Mouse (Mus musculus): Measurements from ENCODE around the gene Creb1.
"Not testable (repeated sequence)": the region's sequence is repeated elsewhere in the genome, so short reads cannot be mapped to it uniquely, and the experiment has no call there.

The Creb1 gene

DNA sequence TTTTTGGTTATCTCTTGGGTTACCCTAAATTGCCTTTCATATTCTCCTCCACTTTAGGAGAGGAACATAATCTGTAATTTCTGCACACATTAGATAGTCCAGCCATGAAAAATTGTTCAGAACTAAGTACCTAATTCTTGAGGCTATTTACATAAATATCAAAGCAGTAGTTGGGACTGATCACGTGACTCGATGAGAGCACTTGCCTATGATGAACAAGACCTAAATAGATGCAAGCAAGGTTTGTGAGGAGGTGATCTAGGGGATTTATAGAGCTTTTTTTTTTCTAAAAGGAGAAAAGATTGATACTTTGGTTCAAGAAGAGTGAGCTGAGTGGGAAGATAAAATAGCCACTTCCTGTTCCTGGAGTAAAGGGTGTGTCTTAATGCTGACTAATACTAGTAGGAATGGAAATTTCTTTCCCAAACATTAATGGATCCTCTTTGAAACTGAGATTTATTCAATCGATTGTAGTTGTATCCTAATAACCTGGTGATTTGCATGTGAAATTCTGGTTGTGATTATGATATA, 6.5 kb downstream of the Creb1 start:
- no peak for DNase-seq (ENCODE audit: low read depth, low spot score)

- DNase-seq (ENCODE audit: low read depth, low spot score) = no peak
Observed at GRCm38 (mm10) chr1:64543750-64544149, 11.3 kb downstream of the Creb1 start.

DNA sequence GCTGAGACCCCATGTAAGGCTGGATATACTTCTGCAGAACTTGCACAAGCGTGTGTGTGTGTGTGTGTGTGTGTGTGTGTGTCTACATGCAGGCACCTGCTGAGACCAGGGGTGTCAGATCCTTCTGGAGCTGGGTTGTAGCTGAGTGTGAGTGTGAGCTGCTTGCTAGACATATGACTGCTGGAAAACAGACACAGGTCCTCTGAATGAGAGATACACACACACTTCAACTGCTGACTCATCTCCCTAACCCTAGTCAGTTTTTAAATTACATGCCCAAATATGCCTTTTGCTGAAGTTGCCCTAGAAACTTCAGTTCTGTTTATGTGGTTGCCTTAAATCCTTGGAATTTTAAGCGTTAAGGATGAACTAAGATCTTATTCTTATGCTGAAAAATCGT, 13.6 kb downstream of the Creb1 start:
- DNase-seq (ENCODE audit: low read depth, low spot score) = no peak

DNA sequence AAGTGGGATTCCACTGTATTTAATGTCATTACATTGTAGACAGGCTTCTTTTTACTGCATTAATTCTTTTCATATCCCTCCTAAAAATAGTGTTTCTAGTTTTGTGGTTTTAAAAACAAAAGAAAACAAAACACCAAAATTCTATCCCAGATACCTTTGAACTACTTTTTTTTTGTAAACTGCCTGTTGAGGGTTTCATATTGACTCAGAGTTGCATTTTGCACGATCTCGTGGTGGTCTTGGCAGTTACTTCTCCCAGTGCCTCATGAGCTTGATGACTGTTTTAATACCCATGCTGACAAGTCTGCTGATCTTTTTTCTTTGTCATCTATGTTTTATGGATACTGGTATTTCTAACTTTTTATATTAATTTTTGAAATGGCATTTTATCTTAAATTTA, 16.9 kb downstream of the Creb1 start:
- DNase-seq (ENCODE audit: low read depth, low spot score) = no peak

DNA sequence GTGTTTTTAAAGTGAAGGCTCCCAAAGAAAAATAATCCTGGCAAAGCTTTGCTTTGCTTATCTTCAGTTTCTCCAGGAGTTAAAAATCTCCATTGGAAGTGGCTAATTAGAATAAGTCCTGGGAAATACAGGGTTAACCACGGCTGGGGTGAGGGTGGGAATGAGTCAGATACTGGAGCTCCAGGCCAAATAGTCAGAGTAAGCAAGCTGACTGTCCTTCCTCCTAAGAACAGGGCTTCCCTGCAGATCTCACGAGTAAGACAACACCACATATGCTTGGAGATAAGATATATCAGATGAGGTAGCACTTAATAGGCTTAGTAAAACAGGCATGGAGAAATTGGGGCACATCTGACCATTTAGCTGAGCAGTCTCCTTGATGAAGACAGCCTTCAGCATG, 19.5 kb downstream of the Creb1 start:
- DNase-seq (ENCODE audit: low read depth, low spot score) = no peak

- DNase-seq (ENCODE audit: low read depth, low spot score) = no peak
Observed at GRCm38 (mm10) chr1:64560105-64560504, 27.7 kb downstream of the Creb1 start.

DNA sequence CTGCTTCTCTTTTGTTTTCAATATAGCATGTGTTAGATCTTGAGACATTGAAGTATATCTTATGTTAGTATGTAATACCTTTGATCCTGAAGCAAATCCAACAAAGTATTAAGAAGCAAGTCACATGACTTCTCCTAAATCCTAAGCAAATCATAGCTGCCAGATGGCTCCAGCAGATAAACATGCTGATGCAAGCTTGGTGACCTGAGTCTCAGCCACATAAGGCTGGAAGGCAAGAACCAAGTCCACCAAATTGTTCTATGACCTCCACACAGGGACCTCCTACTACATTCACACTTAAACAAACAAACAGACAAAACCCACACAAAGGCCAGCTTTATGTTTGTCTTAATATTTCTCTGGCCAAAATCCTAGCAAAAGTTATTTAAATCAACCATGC, 35.8 kb downstream of the Creb1 start:
- DNase-seq (ENCODE audit: low read depth, low spot score) = no peak

DNA sequence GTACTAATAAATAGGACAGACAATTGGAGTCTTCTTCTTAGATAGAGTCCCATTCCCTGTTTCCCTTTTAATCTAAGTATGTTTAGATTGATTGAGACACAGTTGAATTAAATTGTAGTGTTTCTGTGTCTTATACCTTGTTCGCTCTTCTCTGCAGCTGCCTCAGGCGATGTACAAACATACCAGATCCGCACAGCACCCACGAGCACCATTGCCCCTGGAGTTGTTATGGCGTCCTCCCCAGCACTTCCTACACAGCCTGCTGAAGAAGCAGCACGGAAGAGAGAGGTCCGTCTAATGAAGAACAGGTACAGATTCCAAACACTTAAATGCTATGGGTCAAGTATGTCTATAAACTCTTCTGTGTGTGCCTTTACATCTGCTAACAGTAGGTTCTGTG, 43.6 kb downstream of the Creb1 start:
- DNase-seq (ENCODE audit: low read depth, low spot score) = no peak

GRCm38 (mm10) chr1:64576732-64577131, 44.3 kb downstream of the Creb1 start:
- no peak for DNase-seq (ENCODE audit: low read depth, low spot score)

DNA sequence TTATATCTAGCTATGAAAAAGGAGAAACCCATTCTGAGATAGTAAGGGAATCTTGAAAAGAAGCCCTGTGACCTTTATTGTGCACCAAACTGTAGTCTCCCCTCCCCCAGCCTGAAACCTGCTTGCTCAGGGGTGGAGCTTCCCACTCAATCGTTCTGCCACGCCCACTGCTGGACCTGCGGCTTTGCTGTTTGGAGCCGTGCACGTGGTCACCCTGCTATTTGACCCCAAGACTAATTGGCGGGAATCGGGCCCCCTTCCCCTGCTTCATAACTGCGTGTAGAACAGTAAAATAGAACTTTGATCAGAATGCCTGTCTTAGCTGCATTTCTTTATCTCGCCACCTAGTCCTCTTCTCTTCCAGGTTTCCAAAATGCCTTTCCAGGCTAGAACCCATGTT, 45.5 kb downstream of the Creb1 start:
- DNase-seq (ENCODE audit: low read depth, low spot score) = not testable (repeated sequence)

DNA sequence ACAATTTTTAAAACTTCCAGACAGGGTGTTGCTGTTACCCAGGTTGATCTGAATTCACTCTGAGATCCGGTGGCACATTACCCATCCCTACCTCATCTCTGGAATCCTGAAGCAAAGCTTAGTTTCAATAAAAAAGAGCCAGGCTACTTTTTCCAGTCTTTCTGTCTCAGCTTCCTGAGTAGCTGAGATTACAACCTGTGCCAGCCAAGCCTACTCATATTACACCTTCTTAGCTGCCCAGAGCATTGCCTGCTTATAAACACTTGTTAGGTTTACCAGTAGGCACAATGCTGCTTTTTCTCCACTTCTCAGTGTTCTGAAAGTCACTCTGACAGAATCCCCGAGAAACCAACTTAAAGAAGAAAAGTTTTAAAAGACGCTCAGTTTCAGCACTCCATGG, 46.4 kb downstream of the Creb1 start:
- DNase-seq (ENCODE audit: low read depth, low spot score) = no peak

DNA sequence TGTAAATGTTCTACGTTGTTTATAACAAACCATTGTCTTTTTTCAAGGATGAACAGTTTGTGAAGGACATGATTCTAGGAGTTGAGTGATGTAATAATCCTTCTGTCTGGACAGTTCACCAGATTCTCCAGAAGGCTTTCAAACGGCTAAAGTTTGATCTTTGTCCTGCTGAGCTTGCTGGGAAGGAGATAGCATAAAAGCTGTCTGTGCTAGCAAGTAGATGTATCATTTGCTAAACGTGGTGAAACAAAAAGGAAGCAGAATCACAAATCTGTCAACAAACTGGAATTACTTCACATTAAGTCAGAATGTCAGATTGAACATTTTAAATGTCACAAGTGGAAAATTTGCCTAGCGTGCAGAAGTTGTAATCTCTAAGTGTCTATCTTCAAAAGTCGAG, 66.5 kb downstream of the Creb1 start:
- DNase-seq (ENCODE audit: low read depth, low spot score) = no peak

- DNase-seq (ENCODE audit: low read depth, low spot score) = no peak
Observed at GRCm38 (mm10) chr1:64600413-64601077, 68.1 kb downstream of the Creb1 start.

DNA sequence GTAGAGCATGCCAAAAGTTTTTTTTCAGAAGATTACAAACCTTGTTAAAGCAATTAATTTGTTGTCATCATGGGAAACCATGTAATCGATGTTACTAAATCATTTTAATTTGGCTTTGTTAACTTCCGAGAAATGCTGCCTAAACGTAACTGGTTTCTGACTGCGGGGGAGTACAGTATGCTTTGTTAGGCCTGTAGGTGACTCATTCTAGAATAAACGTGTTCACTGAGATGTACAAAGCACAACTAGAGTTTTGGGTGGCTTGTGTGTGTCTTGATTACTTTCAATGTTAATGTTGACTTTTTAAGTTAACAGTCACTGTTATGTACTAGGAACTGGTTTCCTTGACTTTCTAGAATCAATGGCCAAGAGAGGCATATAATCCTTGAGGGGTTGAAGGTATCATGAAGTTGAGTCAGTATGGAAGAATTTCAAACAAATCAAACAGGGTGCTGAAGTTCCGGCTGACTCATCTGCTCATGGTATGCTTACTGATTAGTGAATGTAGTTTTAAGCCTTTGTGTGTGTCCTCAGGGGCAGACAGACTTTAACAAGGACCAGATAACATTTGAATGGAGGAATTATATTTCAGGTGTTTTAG, 68.9 kb downstream of the Creb1 start:
- DNase-seq (ENCODE audit: low read depth, low spot score) = no peak

DNA sequence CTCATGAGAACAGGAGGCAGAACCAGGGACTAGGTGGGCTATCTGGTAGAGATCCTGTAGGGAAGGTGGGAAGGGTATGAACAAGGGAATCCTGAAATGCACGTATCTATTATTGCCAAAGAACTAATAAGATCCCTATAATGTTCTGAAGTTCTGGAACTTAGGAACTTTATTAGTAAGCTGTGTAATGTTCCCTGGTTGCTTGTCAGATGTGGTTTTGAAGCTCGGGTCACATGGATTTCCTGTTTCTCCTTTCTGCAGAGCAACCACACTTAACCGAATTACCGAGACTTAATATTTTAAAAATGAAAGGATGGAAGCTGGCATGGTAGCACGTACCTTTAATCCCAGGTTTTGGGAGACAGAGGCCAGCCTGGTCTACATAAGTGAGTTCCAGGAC, 70.9 kb downstream of the Creb1 start:
- no peak for DNase-seq (ENCODE audit: low read depth, low spot score)

- no peak for DNase-seq (ENCODE audit: low read depth, low spot score)
Observed at GRCm38 (mm10) chr1:64609145-64609544, 76.7 kb downstream of the Creb1 start.

GRCm38 (mm10) chr1:64609976-64610375, 77.5 kb downstream of the Creb1 start:
- DNase-seq (ENCODE audit: low read depth, low spot score) = no peak

DNA sequence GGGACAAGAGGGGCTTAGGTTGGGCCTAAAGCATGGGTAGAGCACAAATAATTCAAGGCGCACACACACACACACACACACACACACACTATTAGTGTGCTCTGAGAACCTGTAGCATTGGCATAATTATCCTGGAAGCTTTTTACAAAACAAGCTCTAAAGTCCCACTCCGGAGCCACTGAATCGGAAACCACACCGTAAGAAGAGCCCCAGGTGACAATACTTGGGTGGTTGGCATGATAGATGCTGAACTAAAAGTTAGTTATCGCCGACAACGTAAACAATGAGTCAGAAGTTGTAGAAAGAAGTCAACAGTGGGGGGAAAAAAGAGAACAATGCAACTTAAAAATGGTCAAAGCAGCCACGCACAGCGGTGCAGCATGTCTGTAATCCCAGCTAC, 81.9 kb downstream of the Creb1 start:
- no peak for DNase-seq (ENCODE audit: low read depth, low spot score)

- DNase-seq (ENCODE audit: low read depth, low spot score) = no peak
Observed at GRCm38 (mm10) chr1:64614801-64615345, 82.4 kb downstream of the Creb1 start.

- peak; percentile 27 for DNase-seq (ENCODE audit: low read depth, low spot score)
Observed at GRCm38 (mm10) chr1:64615531-64615991, 83.1 kb downstream of the Creb1 start.

- DNase-seq (ENCODE audit: low read depth, low spot score) = no peak
Observed at GRCm38 (mm10) chr1:64616076-64616475, 83.6 kb downstream of the Creb1 start.

GRCm38 (mm10) chr1:64616531-64616880, 84.1 kb downstream of the Creb1 start:
- DNase-seq (ENCODE audit: low read depth, low spot score) = peak; percentile 52
